Mouse (Mus musculus) C2C12 (cell line): ENCODE measurements around the gene Ppm1f.

Experiments
- CEBPB ChIP-seq: IDR thresholded peaks from one replicate; pipeline ENCODE4 v1.6.1; 2011; ENCODE audit warnings: low read depth, mild to moderate bottlenecking, control low read depth, moderate library complexity
- CTCF ChIP-seq: IDR thresholded peaks from one replicate; pipeline ENCODE4 v1.5.1; 2011; ENCODE audit not compliant: control insufficient read depth, insufficient read depth, insufficient read length
- FOSL1 ChIP-seq: IDR thresholded peaks from one replicate; pipeline ENCODE4 v1.8.0; 2011; ENCODE audit warnings: mild to moderate bottlenecking, low read length; ENCODE audit not compliant: poor library complexity, insufficient read depth, severe bottlenecking
- MAX ChIP-seq: IDR thresholded peaks from one replicate; pipeline ENCODE4 v1.6.1; 2011; ENCODE audit warnings: mild to moderate bottlenecking, control low read depth
- MYOD1 ChIP-seq: IDR thresholded peaks from one replicate; pipeline ENCODE4 v1.6.1; 2011; ENCODE audit warnings: low read depth; ENCODE audit not compliant: control insufficient read depth, insufficient read length
- MYOG ChIP-seq: IDR thresholded peaks from one replicate; pipeline ENCODE4 v1.6.1; 2011; ENCODE audit not compliant: control insufficient read depth, insufficient read length; ENCODE audit errors: extremely low read depth
- USF1 ChIP-seq: IDR thresholded peaks from one replicate; pipeline ENCODE4 v1.6.1; 2011; ENCODE audit warnings: low read depth, mild to moderate bottlenecking, control low read depth, moderate library complexity

- no peak for TF ChIP-seq CTCF
- no peak for TF ChIP-seq MYOG
- no peak for TF ChIP-seq CEBPB
- TF ChIP-seq FOSL1 = no peak
- no peak for TF ChIP-seq MAX
- TF ChIP-seq USF1 = no peak
- TF ChIP-seq MYOD1 = no peak
Measured at GRCm38 (mm10) chr16:16913440-16913839, 17.2 kb downstream of the Ppm1f start.
